Mouse (Mus musculus) stomach, embryonic 14.5 days (tissue): Measurements from ENCODE around the gene Cacna1d. TPM values are rescaled to one million over a fixed set of nuclear protein-coding genes. Genes with fewer than 3 reads are reported as not detected.

Experiments
- ATAC-seq: fragments of 200-750 bp; cut with Nextera tagmentation; 2 replicates; pipeline ENCODE4 v1.8.0; 2017; ENCODE audit warnings: low read depth, moderate TSS enrichment; ENCODE audit not compliant: insufficient number of reproducible peaks, insufficient read depth, low FRiP score
- H3K27ac ChIP-seq: fragments of 300-500 bp; sonication (generic); 2 replicates; pipeline ENCODE4 v1.5.1; 2014; ENCODE audit warnings: mild to moderate bottlenecking, low read length, moderate library complexity, mixed read lengths
- H3K27me3 ChIP-seq: fragments of 300-500 bp; sonication (generic); 2 replicates; pipeline ENCODE4 v1.6.1; 2014; ENCODE audit warnings: low read length, control low read depth, mixed read lengths; ENCODE audit not compliant: control insufficient read depth, insufficient read depth
- H3K36me3 ChIP-seq: fragments of 300-500 bp; sonication (generic); 2 replicates; pipeline ENCODE4 v1.6.1; 2014; ENCODE audit warnings: mild to moderate bottlenecking, control low read depth, low read length, moderate library complexity, mixed read lengths; ENCODE audit not compliant: control insufficient read depth, insufficient read depth
- H3K4me1 ChIP-seq: fragments of 300-500 bp; sonication (generic); 2 replicates; pipeline ENCODE4 v1.6.1; 2014; ENCODE audit warnings: low read length, control low read depth, mixed read lengths; ENCODE audit not compliant: control insufficient read depth, insufficient read depth
- H3K4me2 ChIP-seq: fragments of 300-500 bp; sonication (generic); replicated peaks from 2 replicates; pipeline ENCODE4 v1.6.1; 2014; ENCODE audit warnings: low read depth, low read length, control low read depth
- H3K4me3 ChIP-seq: fragments of 300-500 bp; sonication (generic); 2 replicates; pipeline ENCODE4 v1.5.1; 2014; ENCODE audit warnings: low read depth, low read length, control low read depth
- H3K9ac ChIP-seq: fragments of 300-500 bp; sonication (generic); replicated peaks from 2 replicates; pipeline ENCODE4 v1.6.1; 2014; ENCODE audit warnings: low read depth, mild to moderate bottlenecking, control low read depth, low read length, moderate library complexity, mixed read lengths
- H3K9me3 ChIP-seq: fragments of 300-500 bp; sonication (generic); 2 replicates; pipeline ENCODE4 v1.6.1; 2016; ENCODE audit warnings: low read depth, low read length, control low read depth; ENCODE audit not compliant: control insufficient read depth
- WGBS: fragments of 180-500 bp; shearing (Covaris S2); extraction: QIAGEN DNeasy Blood & Tissue Kit; methylation state at CpG from one replicate; pipeline ENCODE4 v1.1.7; 2014; 5-methylcytosine and 5-hydroxymethylcytosine counted together
- polyA plus RNA-seq: library from polyadenylated mRNA; unstranded; fragments of >200 nt; fragmentation: Nextera tagmentation; extraction: Ambion mirVana; gene quantifications from 2 replicates; pipeline ENCODE4 v1.2.1, GENCODE M21; 2014

The Cacna1d gene
- polyA plus RNA-seq, 1 experiment from 2014 or later, result 15.3 TPM

- no peak for ATAC-seq
- Histone ChIP-seq H3K4me2 (no peak overlapping the region), H3K9me3 (no peaks in the 10 kb centered on the region), H3K27me3 (no peaks in the 10 kb centered on the region), H3K4me3 (no peak overlapping the region), H3K9ac (no peak overlapping the region), H3K27ac (no peak overlapping the region), H3K4me1 (no peaks in the 10 kb centered on the region), H3K36me3 (no peaks in the 10 kb centered on the region)
- WGBS, result 83% methylated on average over 5 of the region's 5 CpGs
Observed at GRCm38 (mm10) chr14:30244776-30245175, 246.5 kb downstream of the Cacna1d start.

DNA sequence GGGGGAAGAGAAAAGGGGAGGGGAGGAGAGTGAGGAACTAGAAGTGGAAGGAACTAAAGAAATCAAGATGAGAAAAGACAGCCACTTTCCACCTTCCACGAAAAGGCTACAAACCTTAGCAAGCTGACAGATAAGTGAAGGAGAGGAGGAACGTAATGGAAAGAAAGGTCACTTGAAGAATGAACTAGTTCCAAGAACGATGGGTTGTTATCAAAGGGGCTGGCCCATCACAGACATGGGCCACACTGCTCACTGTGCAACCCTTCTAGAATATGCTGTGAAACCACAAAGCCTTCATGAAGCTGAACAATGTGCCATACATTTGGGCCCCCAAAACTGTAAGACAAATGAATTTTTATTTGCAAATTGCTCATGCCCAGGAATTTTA is 248.4 kb downstream of the Cacna1d start:
- no peak overlapping the region for H3K9ac ChIP-seq
- H3K36me3 ChIP-seq, result no peaks in the 10 kb centered on the region
- no peak overlapping the region for H3K4me2 ChIP-seq
- no peak overlapping the region for H3K27ac ChIP-seq
- WGBS, result 64% methylated on average over 3 of the region's 3 CpGs
- no peaks in the 10 kb centered on the region for H3K4me1 ChIP-seq
- no peaks in the 10 kb centered on the region for H3K9me3 ChIP-seq
- no peak overlapping the region for H3K4me3 ChIP-seq
- no peak for ATAC-seq
- no peaks in the 10 kb centered on the region for H3K27me3 ChIP-seq

DNA sequence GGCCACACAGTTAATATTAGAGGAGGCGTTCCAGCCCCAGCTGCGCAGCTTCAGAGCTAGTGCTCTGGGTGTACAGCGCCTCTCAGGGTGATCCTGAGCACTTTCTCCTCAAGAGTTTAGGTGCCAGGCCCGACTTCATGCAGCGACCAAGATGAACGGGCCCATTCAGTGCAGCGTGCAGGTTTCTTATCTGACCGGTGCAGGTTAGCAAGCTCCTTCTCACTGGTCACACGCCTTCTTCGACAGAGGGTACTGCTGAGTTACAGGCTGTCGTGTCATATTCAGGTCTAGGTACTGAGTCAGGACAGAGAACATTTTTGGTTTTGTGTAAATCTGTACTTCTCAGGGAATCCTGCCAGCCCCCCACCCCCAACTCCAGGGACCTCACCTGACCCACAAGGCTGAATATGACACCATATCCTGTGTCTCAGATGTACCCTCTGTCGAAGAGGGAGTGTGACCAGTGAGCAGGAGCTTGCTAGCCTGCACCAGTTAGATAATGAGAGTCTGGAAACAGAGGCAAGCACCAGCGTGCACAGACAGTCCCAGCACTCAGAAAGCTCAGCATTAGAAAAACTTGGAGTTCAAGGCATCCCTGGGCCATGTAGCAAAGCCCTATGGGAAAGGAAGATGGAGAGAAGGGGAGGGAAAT is 249.0 kb downstream of the Cacna1d start:
- no peak; the same call in 1 of the 2 replicates for ATAC-seq
- WGBS, result 85% methylated on average over 13 of the region's 13 CpGs
- no peak overlapping the region for H3K4me3 ChIP-seq

DNA sequence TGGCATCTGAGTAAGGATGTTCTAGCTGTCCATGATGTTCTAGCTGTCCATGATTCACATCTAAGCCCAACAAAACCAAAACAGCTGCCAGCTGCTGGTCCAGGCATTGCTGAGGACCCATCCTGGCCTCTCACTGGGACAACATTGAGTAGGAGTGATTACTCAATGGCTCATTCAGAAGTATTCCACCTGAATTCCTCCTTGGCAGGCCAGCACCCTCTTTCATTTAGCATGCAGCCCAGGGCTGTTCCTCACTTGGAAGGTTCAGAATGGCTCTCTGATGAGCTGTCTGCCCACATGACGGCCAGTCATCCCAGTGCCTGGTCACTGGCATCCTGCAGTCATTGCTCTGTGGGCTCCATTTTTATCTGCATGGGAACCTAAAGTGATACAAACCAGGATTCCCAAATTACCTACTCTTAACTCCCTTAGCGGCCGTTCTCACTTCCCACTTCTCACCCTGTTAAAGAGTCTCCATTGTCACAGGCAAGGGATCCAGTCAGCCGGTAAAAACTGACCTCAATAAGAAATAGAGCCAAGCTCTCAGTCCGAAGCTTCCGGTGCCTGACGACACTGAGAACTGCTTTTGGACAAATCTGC is 250.2 kb downstream of the Cacna1d start:
- no peaks in the 10 kb centered on the region for H3K36me3 ChIP-seq

More for the DNA sequence above, 249.0 kb downstream of the Cacna1d start:
- no peak overlapping the region for H3K4me2 ChIP-seq
- H3K27ac ChIP-seq, result no peak overlapping the region
- H3K27me3 ChIP-seq, result no peaks in the 10 kb centered on the region
- no peaks in the 10 kb centered on the region for H3K9me3 ChIP-seq
- no peak overlapping the region for H3K9ac ChIP-seq
- H3K36me3 ChIP-seq, result no peaks in the 10 kb centered on the region
- H3K4me1 ChIP-seq, result no peaks in the 10 kb centered on the region

GRCm38 (mm10) chr14:30238807-30239206 is 252.4 kb downstream of the Cacna1d start:
- WGBS, result 86% methylated on average over 5 of the region's 5 CpGs
- Histone ChIP-seq H3K27ac (no peak overlapping the region), H3K4me3 (no peak overlapping the region), H3K9ac (no peak overlapping the region), H3K27me3 (no peaks in the 10 kb centered on the region), H3K4me1 (no peaks in the 10 kb centered on the region), H3K36me3 (no peaks in the 10 kb centered on the region), H3K9me3 (no peaks in the 10 kb centered on the region), H3K4me2 (no peak overlapping the region)
- no peak for ATAC-seq

More for the DNA sequence above, 250.2 kb downstream of the Cacna1d start:
- Histone ChIP-seq H3K9me3 (no peaks in the 10 kb centered on the region), H3K4me1 (no peaks in the 10 kb centered on the region), H3K4me3 (no peak overlapping the region), H3K4me2 (no peak overlapping the region), H3K9ac (no peak overlapping the region), H3K27me3 (no peaks in the 10 kb centered on the region), H3K27ac (no peak overlapping the region)
- WGBS, result 86% methylated on average over 7 of the region's 7 CpGs
- ATAC-seq, result no peak

DNA sequence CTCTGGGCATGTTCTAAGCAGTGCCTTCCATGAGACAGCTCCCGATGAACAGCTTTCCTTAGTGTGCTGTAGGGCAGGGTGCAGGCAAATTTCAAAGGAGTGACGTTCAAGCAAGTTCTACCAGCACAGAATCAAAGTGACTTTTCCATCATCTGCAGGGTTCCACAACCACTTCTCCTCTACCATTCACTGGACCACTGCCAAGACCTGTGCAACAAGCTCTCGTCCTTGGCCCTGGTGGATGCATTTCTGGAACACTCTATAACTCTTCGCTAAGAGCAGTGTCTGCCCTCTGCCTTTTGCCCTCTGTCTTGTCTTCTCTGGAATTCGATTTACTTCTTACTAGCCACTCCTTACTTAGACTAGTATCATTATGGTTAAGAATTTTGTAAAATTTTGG is 266.1 kb downstream of the Cacna1d start:
- ATAC-seq, result no peak
- WGBS, result 75% methylated on average over 5 of the region's 5 CpGs

DNA sequence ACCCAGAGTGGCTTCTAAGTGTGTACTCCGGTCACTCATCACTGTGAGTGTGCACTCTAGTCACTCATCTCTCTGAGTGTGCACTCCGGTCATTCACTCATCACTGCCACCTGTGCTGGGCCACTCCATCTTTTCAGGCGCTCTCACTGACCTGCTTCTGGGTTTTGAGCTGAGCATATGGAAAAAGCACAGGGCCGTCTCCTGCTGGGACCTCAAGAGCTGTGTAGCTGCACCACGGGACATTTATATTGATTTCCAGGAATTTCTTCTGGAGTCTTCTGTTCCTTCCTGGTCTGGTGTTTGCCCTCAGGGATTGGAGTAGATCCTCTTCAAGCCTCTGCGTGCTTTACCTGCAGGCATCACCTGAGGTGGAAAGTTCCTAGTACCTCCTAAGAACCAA is 269.2 kb downstream of the Cacna1d start:
- ATAC-seq, result no peak
- H3K4me1 ChIP-seq, result no peaks in the 10 kb centered on the region
- H3K27ac ChIP-seq, result no peak overlapping the region
- H3K4me2 ChIP-seq, result no peak overlapping the region
- no peak overlapping the region for H3K4me3 ChIP-seq
- H3K9me3 ChIP-seq, result no peaks in the 10 kb centered on the region
- WGBS, result 97% methylated on average over 6 of the region's 6 CpGs
- H3K27me3 ChIP-seq, result no peaks in the 10 kb centered on the region
- no peaks in the 10 kb centered on the region for H3K36me3 ChIP-seq
- no peak overlapping the region for H3K9ac ChIP-seq

More for the DNA sequence above, 266.1 kb downstream of the Cacna1d start:
- Histone ChIP-seq H3K36me3 (no peaks in the 10 kb centered on the region), H3K27me3 (no peaks in the 10 kb centered on the region), H3K4me2 (no peak overlapping the region), H3K4me3 (no peak overlapping the region), H3K9me3 (no peaks in the 10 kb centered on the region), H3K4me1 (no peaks in the 10 kb centered on the region), H3K9ac (no peak overlapping the region), H3K27ac (no peak overlapping the region)

- ATAC-seq, result no peak
- Histone ChIP-seq H3K27ac (no peak overlapping the region), H3K27me3 (no peaks in the 10 kb centered on the region), H3K36me3 (no peaks in the 10 kb centered on the region), H3K4me3 (no peak overlapping the region), H3K9ac (no peak overlapping the region), H3K4me1 (no peaks in the 10 kb centered on the region), H3K9me3 (no peaks in the 10 kb centered on the region), H3K4me2 (no peak overlapping the region)
- WGBS, result 80% methylated on average over 4 of the region's 4 CpGs
Observed at GRCm38 (mm10) chr14:30219851-30220250, 271.4 kb downstream of the Cacna1d start.

- no peak overlapping the region for H3K4me3 ChIP-seq
- H3K9me3 ChIP-seq, result no peaks in the 10 kb centered on the region
- H3K36me3 ChIP-seq, result no peaks in the 10 kb centered on the region
- 86% methylated on average over 3 of the region's 3 CpGs for WGBS
- no peaks in the 10 kb centered on the region for H3K4me1 ChIP-seq
- no peak overlapping the region for H3K4me2 ChIP-seq
- no peak overlapping the region for H3K27ac ChIP-seq
- H3K27me3 ChIP-seq, result no peaks in the 10 kb centered on the region
- no peak for ATAC-seq
- no peak overlapping the region for H3K9ac ChIP-seq
Observed at GRCm38 (mm10) chr14:30218114-30218513, 273.1 kb downstream of the Cacna1d start.
